Mouse (Mus musculus): Measurements from ENCODE around the gene Zfp704. TPM values are rescaled to one million over a fixed set of nuclear protein-coding genes. Genes with fewer than 3 reads are reported as not detected.

Zfp704 gene
- total and polyA plus RNA-seq, 3 experiments, result not detected

DNA sequence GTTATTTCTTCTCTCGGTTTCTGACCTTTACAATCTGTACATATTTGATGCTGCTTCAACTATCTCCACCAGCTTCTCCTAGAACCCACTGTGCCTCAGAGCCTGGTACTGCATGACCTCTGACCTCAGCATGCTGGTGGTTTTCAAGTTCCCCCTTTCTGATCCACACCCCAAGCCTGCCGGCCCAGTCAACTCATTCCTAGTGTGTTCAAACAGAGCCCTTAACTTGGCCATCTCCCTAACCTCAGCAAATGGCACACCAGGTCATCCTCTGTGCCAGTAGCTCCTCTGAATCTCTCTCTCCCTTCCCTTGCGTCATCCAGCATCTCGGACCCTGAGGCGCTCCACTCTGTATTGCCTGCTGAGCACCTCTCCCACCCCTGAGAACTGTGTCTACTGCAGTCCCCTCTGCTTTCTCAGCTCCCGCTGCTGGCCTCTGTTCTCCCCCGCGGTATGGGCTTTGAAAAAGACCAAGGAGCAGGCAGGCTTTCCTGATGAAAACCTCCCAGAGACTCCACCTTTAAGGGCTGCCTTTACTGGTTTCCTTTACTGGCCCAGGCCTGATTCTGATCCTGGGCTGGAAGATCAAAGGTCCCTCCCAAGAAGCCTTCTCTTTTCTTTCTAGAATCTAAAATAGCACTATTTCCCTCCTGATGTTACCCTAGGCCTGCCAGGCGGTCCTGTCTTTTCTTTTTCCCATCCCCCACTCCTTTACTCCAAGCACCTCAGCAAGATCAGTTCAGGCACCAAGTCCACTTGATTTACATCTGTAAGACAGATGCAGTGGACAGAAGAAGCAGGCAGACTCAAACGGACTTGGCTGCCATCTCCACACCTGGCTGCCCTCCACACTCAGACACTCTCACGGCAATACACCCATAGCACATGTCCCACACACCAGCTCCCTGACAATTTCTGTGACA lies 3.8 kb downstream of the Zfp704 start:
- Histone ChIP-seq H3K4me2 (ENCODE audit: insufficient read depth, low read depth, poor library complexity, severe bottlenecking) (no peak overlapping the region), H3K4me1 (ENCODE audit: control insufficient read depth in 1 of 2, insufficient read depth in 2 of 2) (no peaks in the 10 kb centered on the region), H3K27me3 (replicated peaks) (no peaks in the 10 kb centered on the region), H3K9me3 (replicated peaks; ENCODE audit: low read length) (peaks cover 10% of the 10 kb centered on the region), H3K4me3 (replicated peaks in 1 of 3; ENCODE audit: low read depth in 2 of 3, low read length in 2 of 3, poor library complexity in 1 of 3) (no peak overlapping the region), H3K9ac (ENCODE audit: insufficient read depth, low read depth) (no peak overlapping the region), H3K79me2 (replicated peaks; ENCODE audit: control insufficient read depth, extremely low read depth, insufficient read depth, poor library complexity, severe bottlenecking) (no peaks in the 10 kb centered on the region), H3K27ac (ENCODE audit: insufficient read depth, low read depth) (no peak overlapping the region), H3K36me3 (replicated peaks in 1 of 2; ENCODE audit: control insufficient read depth in 1 of 2, insufficient read depth in 1 of 2, low read length in 1 of 2) (no peaks in the 10 kb centered on the region)
- no peak for DNase-seq (ENCODE audit: extremely low read depth)
- TF ChIP-seq ZNF384 (IDR thresholded peaks at IDR 0.05; ENCODE audit: low read depth, low read length), result no peak
- no peak for TF ChIP-seq UBTF (IDR thresholded peaks at IDR 0.05; ENCODE audit: low read depth, low read length)
- no peak for TF ChIP-seq ELF1 (IDR thresholded peaks at IDR 0.05; ENCODE audit: low read depth, low read length)
- TF ChIP-seq CHD2 (IDR thresholded peaks at IDR 0.05; ENCODE audit: low read length), result no peak
- TF ChIP-seq USF2 (conservative IDR thresholded peaks at IDR 0.05; ENCODE audit: low read depth, low read length), result no peak
- TF ChIP-seq TBP (conservative IDR thresholded peaks at IDR 0.05; ENCODE audit: low read depth, low read length), result no peak
- no peak for TF ChIP-seq PAX5 (IDR thresholded peaks at IDR 0.05; ENCODE audit: low read length)
- no peak for TF ChIP-seq MYC (IDR thresholded peaks at IDR 0.05; ENCODE audit: low read depth, low read length)
- no peak for TF ChIP-seq TCF12 (IDR thresholded peaks at IDR 0.05; ENCODE audit: low read depth, low read length)
- no peak for TF ChIP-seq NRF1 (IDR thresholded peaks at IDR 0.05; ENCODE audit: low read depth, low read length)
- no peak for TF ChIP-seq MAFK (IDR thresholded peaks at IDR 0.05; ENCODE audit: insufficient replicate concordance, low read length)
- no peak for TF ChIP-seq GABPA (IDR thresholded peaks at IDR 0.05; ENCODE audit: insufficient replicate concordance, low read depth, low read length)
- no peak for TF ChIP-seq ZMIZ1 (IDR thresholded peaks at IDR 0.05; ENCODE audit: low read depth, low read length)
- no peak for TF ChIP-seq HCFC1 (IDR thresholded peaks at IDR 0.05; ENCODE audit: low read depth, low read length)
- no peak for TF ChIP-seq ZC3H11A (IDR thresholded peaks at IDR 0.05; ENCODE audit: low read depth, low read length)
- TF ChIP-seq MAZ (IDR thresholded peaks at IDR 0.05; ENCODE audit: low read depth, low read length), result no peak
- TF ChIP-seq MXI1 (IDR thresholded peaks at IDR 0.05; ENCODE audit: low read depth, low read length), result no peak
- no peak for TF ChIP-seq KAT2A (IDR thresholded peaks at IDR 0.05; ENCODE audit: insufficient replicate concordance, low read length)
- TF ChIP-seq E2F4 (IDR thresholded peaks at IDR 0.05; ENCODE audit: insufficient replicate concordance, low read depth, low read length), result no peak
- no peak for TF ChIP-seq MAX (IDR thresholded peaks at IDR 0.05; ENCODE audit: low read length)
- in situ Hi-C loops (cut with MboI; ENCODE audit: low pct_ligation_motif_present, low pct_unique_long_range_greater_than_20kb, low sequenced_read_pairs), result no loop called here
- dilution Hi-C loops (cut with MboI; ENCODE audit: extremely low pct_ligation_motif_present, extremely low pct_unique_long_range_greater_than_20kb, low sequenced_read_pairs), result no loop called here

Data from CH12.LX (cell line).